Mouse (Mus musculus) forelimb bud, embryonic 11.5 days (tissue): ENCODE measurements around the gene Zfp277.
A peak's percentile ranks its signal among the peaks of the same experiment; 100 is the strongest.

Experiments
- DNase-seq: peaks from one replicate; pipeline ENCODE4 v3.0.0-alpha.2; 2012; ENCODE audit warnings: low read depth, low spot score

Gene Zfp277

DNA sequence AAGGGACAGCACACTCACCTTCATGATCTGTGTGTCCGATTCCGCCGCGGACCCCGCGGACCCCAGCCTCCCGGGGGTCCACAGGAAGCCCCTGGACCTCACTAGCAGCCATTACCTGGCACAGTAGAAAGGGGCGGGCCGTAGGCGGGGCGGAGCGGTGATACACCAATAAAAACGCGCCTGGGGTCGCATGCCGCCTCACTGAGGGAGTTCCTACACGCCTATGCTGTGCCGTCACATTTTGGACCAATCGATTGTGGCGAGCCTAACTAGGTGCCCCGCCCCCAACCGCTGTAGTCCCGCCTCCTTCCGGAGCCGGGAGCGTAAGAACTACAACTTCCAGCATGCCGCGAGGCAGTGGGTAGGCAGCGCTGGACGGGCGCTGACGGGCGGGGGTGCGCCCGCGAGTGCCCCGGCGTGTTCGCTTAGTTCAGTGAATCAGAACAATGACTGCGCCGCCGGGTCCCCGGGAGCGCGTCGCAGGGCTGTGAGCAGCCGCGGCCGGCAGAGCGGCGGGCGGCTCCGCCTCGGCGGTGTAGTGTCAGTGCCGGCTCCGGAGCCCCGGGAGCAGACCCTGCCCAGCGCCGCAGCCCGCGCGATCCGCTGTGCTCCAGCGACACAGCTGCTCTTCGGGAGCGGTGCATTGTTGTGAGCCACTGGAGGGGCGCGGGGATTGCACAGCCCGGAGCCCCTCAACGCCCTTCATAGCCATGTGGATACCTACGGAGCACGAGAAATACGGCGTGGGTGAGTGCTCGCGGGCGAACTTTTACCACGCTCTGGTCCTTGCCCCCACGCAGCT is at the start of gene Zfp277, which contains the start of gene Dock4:
Zfp277 (minus strand) TSS at position 255 of the 802 bp plus-strand sequence.
Dock4 (plus strand) TSS at position 305 of the 802 bp plus-strand sequence.
- peak; percentile 99 for DNase-seq

- DNase-seq = no peak
Measured at GRCm38 (mm10) chr12:40486047-40486837, 40.5 kb upstream of the Zfp277 start.

DNA sequence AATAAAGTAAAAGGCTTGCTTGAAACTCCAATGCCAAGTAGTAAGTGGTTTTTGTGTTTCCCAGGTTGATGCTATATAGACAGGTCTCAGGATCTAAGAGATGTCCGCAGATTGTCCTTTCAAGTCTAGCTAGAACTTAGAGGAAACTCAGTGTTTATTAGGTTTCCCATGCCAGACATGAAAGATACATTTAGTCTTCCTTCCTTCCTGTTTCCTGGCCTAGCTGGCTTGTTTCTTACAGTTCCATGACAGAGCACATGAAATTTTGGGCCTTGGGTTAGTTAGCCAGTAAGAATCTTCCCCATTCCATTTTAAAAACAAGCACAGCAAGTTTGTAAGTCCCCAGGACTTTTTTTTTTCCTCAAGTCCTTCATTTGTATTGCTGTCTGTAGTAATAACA is 39.5 kb upstream of the Zfp277 start:
- DNase-seq = no peak

- DNase-seq = no peak
Measured at GRCm38 (mm10) chr12:40484224-40484623, 38.5 kb upstream of the Zfp277 start.

- no peak for DNase-seq
Measured at GRCm38 (mm10) chr12:40477621-40478452, 32.1 kb upstream of the Zfp277 start.

- DNase-seq = no peak
Measured at GRCm38 (mm10) chr12:40473709-40474108, 28.0 kb upstream of the Zfp277 start.

- DNase-seq = peak; percentile 56
Measured at GRCm38 (mm10) chr12:40471649-40472399, 26.1 kb upstream of the Zfp277 start.

- DNase-seq = no peak
Measured at GRCm38 (mm10) chr12:40469009-40469408, 23.3 kb upstream of the Zfp277 start.

GRCm38 (mm10) chr12:40468235-40468634 is 22.5 kb upstream of the Zfp277 start:
- no peak for DNase-seq

- DNase-seq = no peak
Measured at GRCm38 (mm10) chr12:40464282-40464681, 18.6 kb upstream of the Zfp277 start.

- no peak for DNase-seq
Measured at GRCm38 (mm10) chr12:40463828-40464227, 18.1 kb upstream of the Zfp277 start.

DNA sequence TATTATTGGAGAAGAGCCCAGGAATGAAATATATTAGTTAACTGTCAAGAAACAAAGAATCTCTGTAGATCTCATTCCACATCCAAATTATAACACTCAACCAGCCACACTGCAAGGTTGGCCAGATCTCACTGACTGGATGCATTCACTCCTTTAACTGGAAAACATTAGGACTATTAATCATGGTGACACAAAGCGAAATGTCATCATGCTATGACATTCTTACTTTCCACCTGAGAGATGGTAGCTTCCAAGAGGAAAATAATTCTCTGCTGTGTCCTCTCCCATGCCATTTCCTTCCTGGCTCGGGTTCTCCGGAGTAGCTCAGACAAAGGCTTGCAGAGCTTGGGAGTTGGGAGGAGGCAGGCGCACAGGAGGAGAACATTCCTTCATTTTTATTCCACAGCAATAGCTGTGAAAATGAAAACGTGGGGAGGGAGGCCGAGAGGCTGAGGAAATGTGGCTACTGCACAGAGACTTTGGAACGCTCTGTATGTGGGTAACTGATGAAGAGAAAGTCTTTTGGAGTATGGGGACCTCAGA is 17.1 kb upstream of the Zfp277 start:
- DNase-seq = no peak

DNA sequence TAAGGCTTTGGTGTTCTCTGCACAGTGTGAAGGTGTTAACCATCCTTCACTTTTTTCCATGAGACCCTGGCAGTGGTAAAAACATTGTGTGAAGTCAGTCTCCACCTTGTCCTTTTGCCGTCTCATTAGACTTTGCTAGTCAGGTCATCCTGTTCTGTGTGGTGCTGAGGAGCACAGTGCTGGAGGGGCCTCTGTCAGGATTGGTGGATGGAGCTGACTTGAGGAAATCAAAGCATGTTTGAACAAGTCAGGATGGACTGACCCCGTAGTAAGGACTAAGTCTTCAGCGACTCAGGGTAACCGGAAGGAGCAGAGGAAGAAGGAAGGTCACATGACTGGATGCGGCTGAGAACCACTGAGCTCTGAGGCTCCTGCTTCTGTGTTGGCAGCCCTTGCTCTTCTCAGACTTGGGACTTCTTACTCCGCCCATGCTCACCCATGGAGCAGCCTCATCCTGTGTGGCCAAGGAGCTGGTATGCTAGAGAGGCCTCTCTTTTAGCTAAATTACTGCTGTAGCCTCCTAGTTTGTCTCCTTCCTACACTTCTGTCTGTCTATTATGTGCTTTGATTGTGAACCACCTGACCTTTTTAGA is 14.1 kb upstream of the Zfp277 start:
- no peak for DNase-seq

DNA sequence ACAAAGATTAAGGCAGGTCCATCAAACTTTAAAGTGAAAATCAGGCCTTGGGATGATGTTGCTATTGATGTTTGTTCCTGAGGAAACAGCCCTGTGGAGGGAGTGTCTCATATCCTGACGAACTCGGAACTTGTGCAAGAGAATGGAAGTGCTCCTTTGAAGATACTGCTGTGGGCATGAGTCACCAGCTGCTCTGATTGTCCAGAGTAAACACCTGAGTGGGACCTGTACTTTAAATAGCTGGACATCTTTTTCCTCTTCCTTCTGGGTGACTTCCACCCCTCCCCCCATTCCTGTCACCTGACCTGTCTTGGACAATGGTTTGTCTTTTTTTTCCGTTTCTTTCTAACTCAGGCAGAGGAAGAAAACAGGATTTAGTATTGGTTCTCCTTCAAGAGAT is 13.3 kb upstream of the Zfp277 start:
- DNase-seq = no peak

- DNase-seq = no peak
Measured at GRCm38 (mm10) chr12:40456517-40456916, 10.8 kb upstream of the Zfp277 start.

- DNase-seq = no peak
Measured at GRCm38 (mm10) chr12:40449119-40449795, 3.6 kb upstream of the Zfp277 start.

DNA sequence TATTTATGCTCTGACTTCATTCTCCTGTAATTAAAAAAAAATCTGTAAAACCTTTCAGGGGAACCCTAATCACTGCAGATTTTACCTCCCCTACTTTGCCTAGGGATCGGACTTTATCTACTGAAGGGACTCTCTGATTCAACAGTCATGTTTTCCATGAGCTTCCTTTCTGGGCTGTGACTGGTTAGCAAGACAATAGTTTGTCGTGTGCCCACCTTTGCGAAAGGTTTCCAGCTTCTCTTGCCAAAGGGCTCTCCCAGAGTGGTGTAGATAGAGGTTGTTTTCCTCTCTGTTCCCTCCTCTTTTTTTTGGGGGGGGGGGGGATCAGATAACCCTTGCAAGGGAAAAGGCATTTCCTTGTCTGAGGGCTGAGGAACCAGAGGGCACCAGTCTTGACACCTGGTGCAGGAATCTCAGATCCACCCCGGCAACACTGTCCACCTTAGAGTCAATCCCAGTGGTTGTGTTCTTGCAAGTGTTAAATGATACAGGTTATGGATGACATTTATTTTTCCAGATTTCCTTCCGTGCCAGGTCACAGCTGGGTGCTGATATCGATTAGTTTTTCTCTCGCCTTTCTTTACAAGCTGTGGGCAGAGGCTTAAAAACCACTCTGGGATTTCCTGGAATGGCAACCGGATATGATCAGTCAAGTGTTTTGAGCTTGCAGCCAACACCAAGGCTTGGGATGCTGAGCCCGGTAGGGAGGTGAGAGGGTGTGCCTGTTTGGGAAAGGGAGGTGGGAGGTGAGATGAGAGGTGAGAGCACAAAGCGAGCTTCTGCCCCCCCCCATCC is 2.1 kb upstream of the Zfp277 start:
- no peak for DNase-seq

DNA sequence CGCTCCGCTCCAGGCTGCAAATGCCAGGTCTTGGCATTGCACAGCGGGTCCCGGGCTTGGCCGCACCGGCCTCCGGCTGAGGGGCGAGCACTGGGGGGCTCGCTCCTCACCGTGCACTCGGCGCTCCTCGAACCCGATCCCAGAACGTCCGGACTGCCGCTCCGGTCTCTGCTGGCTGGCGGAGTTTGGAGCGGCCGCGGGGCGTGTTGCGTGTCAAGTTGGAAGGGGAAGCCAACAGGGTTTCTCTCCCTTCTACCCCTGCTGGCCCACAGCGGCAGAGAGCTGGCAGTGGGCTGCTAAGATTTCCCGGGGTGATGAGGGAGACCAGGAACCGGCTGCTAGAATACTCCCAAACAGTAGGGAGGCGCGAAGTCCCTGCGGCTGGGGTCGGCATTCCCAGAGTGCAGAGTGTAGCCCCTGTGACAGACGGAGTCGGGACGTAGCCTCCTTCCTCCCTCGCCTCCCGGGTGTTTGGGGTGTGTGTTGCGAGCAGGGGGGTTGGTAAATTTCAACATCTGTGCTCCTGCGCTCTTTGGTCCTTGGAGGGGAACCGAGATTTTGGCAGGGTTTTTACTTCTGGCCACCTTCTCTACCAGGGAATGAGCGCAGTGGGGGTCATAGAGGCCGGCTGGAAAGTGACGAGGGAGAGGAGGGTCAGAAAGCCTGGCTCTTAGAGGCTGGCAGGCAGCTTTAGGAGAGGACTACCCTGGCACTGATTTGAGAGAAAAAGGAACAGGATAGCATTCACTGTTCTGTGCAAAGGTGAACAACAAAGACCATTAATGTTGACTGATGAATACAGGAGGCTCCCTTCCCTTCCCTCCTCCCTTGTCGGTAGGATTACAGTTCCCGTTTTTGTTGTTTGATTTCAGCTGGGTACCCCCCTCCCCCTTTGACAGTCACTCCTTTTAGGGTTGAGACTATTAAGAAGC is 1.0 kb upstream of the Zfp277 start:
- DNase-seq = no peak
